Comparison of ENCODE assay signal across 28 mouse cellular contexts in the genomic region with DNA sequence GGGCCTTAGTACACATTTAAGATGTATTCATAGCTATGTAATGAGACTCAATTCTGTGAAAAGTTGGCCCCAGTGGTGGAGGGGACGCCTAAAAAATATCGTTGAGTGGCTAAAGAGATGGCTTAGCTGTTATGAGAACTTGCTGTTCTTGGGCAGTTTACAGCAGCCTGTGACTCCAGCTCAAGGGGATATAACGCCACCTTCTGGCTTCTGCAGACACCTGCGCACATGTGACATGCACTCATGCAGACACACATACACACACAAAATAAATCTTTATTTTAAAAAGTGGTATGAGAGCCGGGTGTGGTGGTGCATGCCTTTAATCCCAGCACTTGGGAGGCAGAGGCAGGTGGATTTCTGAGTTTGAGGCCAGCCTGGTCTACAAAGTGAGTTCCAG. TPM values are rescaled to one million over a fixed set of nuclear protein-coding genes. Genes with fewer than 3 reads are reported as not detected.
DNase-seq lines count a peak whose midpoint lies in the region; ATAC-seq and TF ChIP-seq lines count a peak whose summit lies in the region.
"Had no signal": no experiment of that assay in that cellular context is flagged by ENCODE, and none has a peak within 500 bp of the region (broad histone marks: within the 10 kb centered on the region; RNA-seq: fewer than 3 reads in every experiment).

No protein-coding gene starts in this region.

- no peak overlapping the region for H3K9ac ChIP-seq in intestine, postnatal 0 days (ENCODE audit: low read depth, low read length)
- no peak overlapping the region for H3K9ac ChIP-seq in intestine, embryonic 15.5 days
- H3K9ac ChIP-seq in liver, postnatal 0 days (replicated peaks): no peak overlapping the region
- H3K9ac ChIP-seq in liver, embryonic 11.5 days (ENCODE audit: low read depth, low read length): no peak overlapping the region
- H3K9ac ChIP-seq in forebrain, embryonic 16.5 days (replicated peaks; ENCODE audit: low read depth, low read length): no peak overlapping the region
- H3K9ac ChIP-seq: forebrain, postnatal 0 days; kidney, embryonic 15.5 days; midbrain, embryonic 15.5 days had no signal

- no peaks in the 10 kb centered on the region for H3K36me3 ChIP-seq in intestine, postnatal 0 days (ENCODE audit: control insufficient read depth, insufficient read depth)
- H3K36me3 ChIP-seq in intestine, embryonic 15.5 days: no peaks in the 10 kb centered on the region
- no peaks in the 10 kb centered on the region; the same call in 1 of the 2 replicates for H3K36me3 ChIP-seq in liver, postnatal 0 days (replicated peaks; ENCODE audit: insufficient read depth, low read length)
- H3K36me3 ChIP-seq in liver, embryonic 11.5 days (ENCODE audit: control insufficient read depth, insufficient read depth, low read length): no peaks in the 10 kb centered on the region
- H3K36me3 ChIP-seq in forebrain, embryonic 16.5 days (ENCODE audit: control insufficient read depth, insufficient read depth): no peaks in the 10 kb centered on the region
- H3K36me3 ChIP-seq: hindbrain, embryonic 10.5 days; kidney, embryonic 15.5 days; midbrain, embryonic 10.5 days; midbrain, embryonic 15.5 days had no signal

- peak; percentile 43 for TF ChIP-seq CTCF in intestine, postnatal 0 days (IDR thresholded peaks at IDR 0.05; ENCODE audit: low read depth)
- TF ChIP-seq CTCF in liver, postnatal 0 days (IDR thresholded peaks at IDR 0.05; ENCODE audit: low read depth): 0 out of 2 replicates have a peak, but pooled peaks have one; percentile 15

- no peaks in the 10 kb centered on the region for H3K4me1 ChIP-seq in intestine, postnatal 0 days (replicated peaks; ENCODE audit: control insufficient read depth, insufficient read depth, low read length)
- no peaks in the 10 kb centered on the region for H3K4me1 ChIP-seq in intestine, embryonic 15.5 days (replicated peaks)
- H3K4me1 ChIP-seq in liver, postnatal 0 days (ENCODE audit: insufficient read depth): no peaks in the 10 kb centered on the region
- no peaks in the 10 kb centered on the region for H3K4me1 ChIP-seq in liver, embryonic 11.5 days (replicated peaks; ENCODE audit: control insufficient read depth, insufficient read depth, low read length)
- no peaks in the 10 kb centered on the region for H3K4me1 ChIP-seq in forebrain, embryonic 16.5 days (replicated peaks; ENCODE audit: control insufficient read depth, insufficient read depth, low read length)
- H3K4me1 ChIP-seq: kidney, embryonic 15.5 days; midbrain, embryonic 15.5 days had no signal

- ATAC-seq in intestine, postnatal 0 days: no peak
- ATAC-seq in intestine, embryonic 15.5 days: no peak
- no peak for ATAC-seq in liver, postnatal 0 days
- no peak for ATAC-seq in liver, embryonic 11.5 days (replicated peaks; ENCODE audit: low FRiP score)
- ATAC-seq in forebrain, embryonic 16.5 days: no peak
- ATAC-seq: activated CD4-positive, CD25-positive, alpha-beta regulatory T cell, adult 4 months; CD4-positive, CD25-positive, alpha-beta regulatory T cell, adult 4 months; forebrain, postnatal 0 days; hindbrain, embryonic 16.5 days; intestine, embryonic 16.5 days; midbrain, embryonic 15.5 days had no signal

- no peak overlapping the region for H3K27ac ChIP-seq in intestine, postnatal 0 days (ENCODE audit: low read depth, low read length)
- H3K27ac ChIP-seq in intestine, embryonic 15.5 days: no peak overlapping the region
- H3K27ac ChIP-seq in liver, postnatal 0 days (ENCODE audit: low read depth): no peak overlapping the region
- H3K27ac ChIP-seq in liver, embryonic 11.5 days (ENCODE audit: low read depth, low read length): no peak overlapping the region
- no peak overlapping the region for H3K27ac ChIP-seq in forebrain, embryonic 16.5 days (ENCODE audit: low read length)
- H3K27ac ChIP-seq: hindbrain, embryonic 10.5 days; kidney, embryonic 15.5 days; midbrain, embryonic 10.5 days; midbrain, embryonic 15.5 days had no signal

- no peaks in the 10 kb centered on the region for H3K27me3 ChIP-seq in intestine, postnatal 0 days (replicated peaks; ENCODE audit: control insufficient read depth, insufficient read depth, low read length)
- H3K27me3 ChIP-seq in intestine, embryonic 15.5 days (replicated peaks): no peaks in the 10 kb centered on the region
- no peaks in the 10 kb centered on the region for H3K27me3 ChIP-seq in liver, postnatal 0 days (ENCODE audit: insufficient read depth, low read length)
- no peaks in the 10 kb centered on the region for H3K27me3 ChIP-seq in liver, embryonic 11.5 days (replicated peaks; ENCODE audit: control insufficient read depth, insufficient read depth, low read length)
- no peaks in the 10 kb centered on the region for H3K27me3 ChIP-seq in forebrain, embryonic 16.5 days (replicated peaks; ENCODE audit: control insufficient read depth, insufficient read depth, low read length)
- H3K27me3 ChIP-seq: kidney, embryonic 15.5 days; midbrain, embryonic 15.5 days had no signal

- H3K9me3 ChIP-seq in intestine, postnatal 0 days (ENCODE audit: control insufficient read depth): no peaks in the 10 kb centered on the region
- H3K9me3 ChIP-seq in intestine, embryonic 15.5 days: no peaks in the 10 kb centered on the region
- no peaks in the 10 kb centered on the region for H3K9me3 ChIP-seq in liver, postnatal 0 days (ENCODE audit: low read length)
- H3K9me3 ChIP-seq in liver, embryonic 11.5 days (ENCODE audit: control insufficient read depth, low read length): no peaks in the 10 kb centered on the region
- H3K9me3 ChIP-seq in forebrain, embryonic 16.5 days (ENCODE audit: control insufficient read depth, low read length): no peaks in the 10 kb centered on the region
- H3K9me3 ChIP-seq: hindbrain, embryonic 10.5 days; kidney, embryonic 15.5 days; midbrain, embryonic 10.5 days; midbrain, embryonic 15.5 days had no signal

- 91% methylated on average over 5 of the region's 5 CpGs for WGBS in intestine, postnatal 0 days
- 93% methylated on average over 5 of the region's 5 CpGs for WGBS in intestine, embryonic 15.5 days
- WGBS in liver, postnatal 0 days (ENCODE audit: insufficient replicate concordance): 81% methylated on average over 5 of the region's 5 CpGs
- WGBS in liver, embryonic 11.5 days: 81% methylated on average over 5 of the region's 5 CpGs
- 95% methylated on average over 5 of the region's 5 CpGs for whole genome bisulfite sequencing in forebrain, embryonic 16.5 days

- no peak for DNase-seq in liver, postnatal 0 days
- no peak for DNase-seq in liver, embryonic 11.5 days (ENCODE audit: low spot score)
- peak; percentile 41 for DNase-seq in ES-CJ7 (ENCODE audit: low read depth, low spot score)
- DNase-seq in spleen, adult 12 weeks (ENCODE audit: low spot score): no peak
- DNase-seq: adrenal gland, adult 2 months; adrenal gland, postnatal 36 days; cerebellum, adult 2 months; cerebellum, postnatal 14 days; forebrain, postnatal 0 days; gastrocnemius, postnatal 10 days; heart, postnatal 14 days; kidney, postnatal 4 days; left cerebral cortex, postnatal 4 days; lung, adult 18-20 months; lung, postnatal 10 days; thymus, postnatal 4 days had no signal

- TF ChIP-seq EP300 in liver, postnatal 0 days (IDR thresholded peaks at IDR 0.05; ENCODE audit: low read depth): no peak

- H3K4me2 ChIP-seq in intestine, postnatal 0 days (replicated peaks; ENCODE audit: low read depth): no peak overlapping the region
- H3K4me2 ChIP-seq in intestine, embryonic 15.5 days (replicated peaks): no peak overlapping the region
- H3K4me2 ChIP-seq in liver, postnatal 0 days (ENCODE audit: low read depth, low read length): no peak overlapping the region
- H3K4me2 ChIP-seq in liver, embryonic 11.5 days: no peak overlapping the region
- H3K4me2 ChIP-seq in forebrain, embryonic 16.5 days (ENCODE audit: low read length): no peak overlapping the region
- H3K4me2 ChIP-seq: kidney, embryonic 15.5 days; midbrain, embryonic 15.5 days had no signal

- no peak overlapping the region for H3K4me3 ChIP-seq in intestine, postnatal 0 days (ENCODE audit: low read depth, low read length)
- no peak overlapping the region for H3K4me3 ChIP-seq in intestine, embryonic 15.5 days (replicated peaks)
- no peak overlapping the region for H3K4me3 ChIP-seq in liver, postnatal 0 days (ENCODE audit: low read depth, low read length)
- H3K4me3 ChIP-seq in liver, embryonic 11.5 days (ENCODE audit: low read depth, low read length): no peak overlapping the region
- H3K4me3 ChIP-seq in forebrain, embryonic 16.5 days (replicated peaks; ENCODE audit: low read length): no peak overlapping the region
- H3K4me3 ChIP-seq: erythroblast, embryonic 14.5 days; hindbrain, embryonic 10.5 days; kidney, embryonic 15.5 days; midbrain, embryonic 10.5 days; midbrain, embryonic 15.5 days had no signal

RNA-seq across cellular contexts. Expression of gene Toe1, which starts 31.0 kb away (rescaled TPM):
- polyA plus RNA-seq in intestine, postnatal 0 days (2015; fragmentation: Nextera tagmentation; extraction: Ambion mirVana): 13.3 and 14.7 TPM in 2 replicates
- 28.8 and 31.1 TPM in 2 replicates for polyA plus RNA-seq in intestine, embryonic 15.5 days (2015; fragmentation: Nextera tagmentation; extraction: Ambion mirVana)
- polyA plus RNA-seq in liver, postnatal 0 days (2015; fragmentation: Nextera tagmentation; extraction: Ambion mirVana): 9.2 and 9.3 TPM in 2 replicates
- polyA plus RNA-seq in liver, embryonic 11.5 days (2014; fragmentation: Nextera tagmentation; extraction: Ambion mirVana): 33.0 and 34.2 TPM in 2 replicates
- 32.6 and 36.7 TPM in 2 replicates for polyA plus RNA-seq in forebrain, embryonic 16.5 days (2015; fragmentation: Nextera tagmentation; extraction: Ambion mirVana)

RNA-seq across cellular contexts. Expression of gene Mutyh, which starts 31.1 kb away (rescaled TPM):
- polyA plus RNA-seq in intestine, postnatal 0 days (2015; fragmentation: Nextera tagmentation; extraction: Ambion mirVana): 2.6 and 2.9 TPM in 2 replicates
- 10.3 and 10.9 TPM in 2 replicates for polyA plus RNA-seq in intestine, embryonic 15.5 days (2015; fragmentation: Nextera tagmentation; extraction: Ambion mirVana)
- polyA plus RNA-seq in liver, postnatal 0 days (2015; fragmentation: Nextera tagmentation; extraction: Ambion mirVana): 1.4 and 1.7 TPM in 2 replicates
- 9.3 and 11.1 TPM in 2 replicates for polyA plus RNA-seq in liver, embryonic 11.5 days (2014; fragmentation: Nextera tagmentation; extraction: Ambion mirVana)
- 8.4 and 10.2 TPM in 2 replicates for polyA plus RNA-seq in forebrain, embryonic 16.5 days (2015; fragmentation: Nextera tagmentation; extraction: Ambion mirVana)
- polyA plus RNA-seq: erythroblast, embryonic 14.5 days had no signal

RNA-seq across cellular contexts. Expression of gene Hpdl, which starts 45.1 kb away (rescaled TPM):
- 0.51 and 0.99 TPM in 2 replicates for polyA plus RNA-seq in intestine, postnatal 0 days (2015; fragmentation: Nextera tagmentation; extraction: Ambion mirVana)
- polyA plus RNA-seq in intestine, embryonic 15.5 days (2015; fragmentation: Nextera tagmentation; extraction: Ambion mirVana): 1.4 and 2.2 TPM in 2 replicates
- polyA plus RNA-seq in liver, postnatal 0 days (2015; fragmentation: Nextera tagmentation; extraction: Ambion mirVana): 0.22 TPM in 1 of 2 replicates, not detected in the other
- 1.2 and 1.4 TPM in 2 replicates for polyA plus RNA-seq in liver, embryonic 11.5 days (2014; fragmentation: Nextera tagmentation; extraction: Ambion mirVana)
- 0.48 and 0.52 TPM in 2 replicates for polyA plus RNA-seq in forebrain, embryonic 16.5 days (2015; fragmentation: Nextera tagmentation; extraction: Ambion mirVana)
- polyA plus RNA-seq: erythroblast, embryonic 14.5 days had no signal

RNA-seq across cellular contexts. Expression of gene Tesk2, which starts 55.6 kb away (rescaled TPM):
- 6.6 and 6.9 TPM in 2 replicates for polyA plus RNA-seq in intestine, postnatal 0 days (2015; fragmentation: Nextera tagmentation; extraction: Ambion mirVana)
- polyA plus RNA-seq in intestine, embryonic 15.5 days (2015; fragmentation: Nextera tagmentation; extraction: Ambion mirVana): 8.1 and 8.7 TPM in 2 replicates
- 5.8 and 6.2 TPM in 2 replicates for polyA plus RNA-seq in liver, postnatal 0 days (2015; fragmentation: Nextera tagmentation; extraction: Ambion mirVana)
- 3.1 and 4.3 TPM in 2 replicates for polyA plus RNA-seq in liver, embryonic 11.5 days (2014; fragmentation: Nextera tagmentation; extraction: Ambion mirVana)
- polyA plus RNA-seq in forebrain, embryonic 16.5 days (2015; fragmentation: Nextera tagmentation; extraction: Ambion mirVana): 4.3 and 5.2 TPM in 2 replicates
